Mouse (Mus musculus) spleen, adult 18-20 months (tissue): ENCODE measurements around the gene Myh2.
A peak's percentile ranks its signal among the peaks of the same experiment; 100 is the strongest.

ENCODE experiments used
- DNase-seq, 2 experiments: peaks; one replicate each; pipeline ENCODE4 v3.0.0; 2022; ENCODE audit warnings: mixed read lengths in 2 of 2

Gene Myh2

GRCm38 (mm10) chr11:67170727-67171126 lies at the start of gene Myh2:
TSS of gene Myh2 (plus strand) at chr11:67171027.
- DNase-seq = no peak

GRCm38 (mm10) chr11:67124943-67125342 lies 45.9 kb upstream of the Myh2 start:
- no peak for DNase-seq

DNA sequence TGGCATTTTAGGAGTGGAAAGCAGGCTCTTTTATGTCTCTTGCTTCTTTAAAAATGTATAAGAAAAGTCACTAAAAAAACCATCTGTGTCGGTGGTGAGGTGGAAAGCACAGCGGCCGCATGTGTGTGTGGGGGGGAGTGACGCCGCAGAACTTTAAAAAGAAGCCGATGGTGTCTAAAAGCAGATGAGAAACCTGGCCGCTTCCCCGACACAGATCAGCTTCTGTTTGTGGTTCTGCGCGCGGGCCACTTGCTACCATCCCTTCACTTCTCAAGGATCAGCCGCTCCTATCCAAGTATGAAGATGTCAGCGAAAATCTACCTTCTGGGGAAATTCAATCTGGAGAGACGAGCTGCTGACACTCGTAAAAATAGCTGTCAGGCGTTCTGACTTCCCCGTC lies 45.5 kb upstream of the Myh2 start:
- no peak for DNase-seq

GRCm38 (mm10) chr11:67133526-67133925 lies 37.3 kb upstream of the Myh2 start:
- no peak for DNase-seq

DNA sequence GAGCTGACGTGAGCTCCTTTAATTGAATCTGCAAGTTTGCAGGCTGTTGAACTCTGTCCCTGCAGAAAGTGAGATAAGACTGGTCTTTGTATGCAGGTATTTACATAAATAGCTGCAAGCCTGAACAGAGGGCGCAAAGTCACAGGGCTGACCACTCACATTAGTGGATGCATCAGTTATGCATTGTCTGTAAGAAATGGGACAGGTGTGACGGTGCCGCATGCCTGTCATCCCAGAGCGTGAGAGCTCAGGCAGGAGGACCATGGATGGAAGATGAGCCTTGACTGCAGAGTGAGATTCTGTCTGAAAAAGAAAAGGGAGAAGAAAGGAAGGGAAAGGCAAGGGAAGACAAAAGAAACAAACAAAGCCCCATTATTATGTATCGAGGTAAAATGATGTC lies 36.2 kb upstream of the Myh2 start:
- no peak for DNase-seq

- no peak for DNase-seq
These were observed 35.3 kb upstream of the Myh2 start for GRCm38 (mm10) chr11:67135532-67135931.

DNA sequence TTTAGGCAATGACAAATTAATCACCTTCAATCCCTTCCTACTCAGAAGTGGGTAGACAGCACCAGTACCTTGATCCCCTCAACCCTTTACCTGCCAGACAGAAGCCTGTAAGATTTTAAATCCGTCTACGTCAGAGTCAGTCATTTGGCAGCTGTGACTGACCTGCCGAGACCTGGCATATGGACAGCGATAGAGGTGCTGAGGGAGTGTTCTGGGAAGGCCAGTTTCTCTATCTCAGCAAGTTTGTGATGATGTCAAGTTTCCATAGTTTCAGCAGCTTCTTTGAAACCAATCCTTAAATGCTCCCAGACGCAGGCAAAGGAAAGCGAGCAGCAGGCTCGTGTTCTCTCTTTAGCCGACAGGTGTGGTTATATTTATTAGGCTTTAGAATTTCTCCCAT lies 31.3 kb upstream of the Myh2 start:
- no peak for DNase-seq

DNA sequence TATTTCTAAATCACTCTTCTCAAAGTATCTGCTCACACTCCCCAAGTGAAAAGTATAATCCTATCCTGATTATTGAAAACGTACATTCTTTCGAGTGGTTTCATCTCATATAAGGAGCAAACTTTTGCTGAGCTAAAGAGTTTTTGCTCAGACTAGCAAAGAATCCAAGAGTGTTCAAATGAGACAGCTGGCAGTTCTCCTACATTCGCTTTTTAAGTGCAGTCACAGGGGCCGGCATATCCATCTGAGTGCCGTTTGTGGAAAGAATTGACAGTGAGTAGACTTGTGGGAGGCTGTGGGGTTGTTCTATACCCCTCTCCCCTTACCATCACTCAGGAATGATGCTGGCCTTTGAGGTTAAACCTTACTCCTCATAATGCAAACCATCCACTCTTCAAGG lies 30.7 kb upstream of the Myh2 start:
- no peak for DNase-seq

DNA sequence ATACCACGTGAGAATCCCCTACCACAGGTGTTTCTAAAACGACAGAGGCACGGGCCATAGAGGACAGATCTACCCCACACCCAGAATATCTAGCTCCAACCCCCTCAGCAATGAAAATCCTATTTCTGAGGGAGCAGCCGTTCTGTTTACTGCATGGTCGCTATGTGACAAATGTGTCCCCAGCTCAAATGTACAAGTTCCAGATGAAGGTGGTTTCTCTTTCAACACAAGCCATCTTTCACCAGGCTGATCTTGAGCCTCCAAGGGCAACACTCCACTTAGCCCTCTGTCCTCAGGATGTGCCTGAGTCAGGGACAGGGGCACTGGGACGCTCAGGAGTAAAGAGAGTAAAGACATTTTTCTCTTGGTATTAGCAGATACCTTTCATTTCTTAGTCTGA lies 29.8 kb upstream of the Myh2 start:
- DNase-seq = no peak

GRCm38 (mm10) chr11:67142047-67142446 lies 28.8 kb upstream of the Myh2 start:
- no peak for DNase-seq

- no peak for DNase-seq
These were observed 27.8 kb upstream of the Myh2 start for GRCm38 (mm10) chr11:67143065-67143464.

DNA sequence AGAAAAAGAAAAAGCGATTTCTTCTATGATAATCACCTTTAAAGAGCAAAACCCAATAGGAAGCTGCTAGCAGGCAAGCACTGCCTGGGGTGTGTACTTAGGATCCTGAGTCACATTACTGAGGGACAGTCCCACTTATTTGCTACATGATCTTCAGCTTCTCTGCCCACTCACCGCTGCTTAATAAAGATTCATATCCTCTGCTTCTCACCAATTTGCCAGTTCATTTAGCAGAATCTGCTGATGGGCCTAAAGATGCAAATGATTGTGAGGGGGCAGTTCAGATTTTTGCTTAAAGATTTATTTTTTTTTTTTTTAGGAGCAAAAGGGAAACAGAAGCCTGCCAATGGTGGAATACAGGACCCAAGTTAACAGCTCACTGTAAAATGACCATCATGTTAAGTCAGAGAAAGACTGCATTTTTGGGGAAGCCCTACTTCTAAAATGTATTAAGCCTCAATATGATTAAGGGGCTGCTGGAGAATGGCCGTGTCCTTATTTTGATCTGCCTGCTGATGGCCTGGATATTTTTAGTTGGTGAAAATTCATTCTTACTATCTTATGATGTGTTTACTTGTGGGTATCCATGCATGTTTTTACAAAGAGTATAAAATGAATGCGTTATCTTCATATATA lies 26.8 kb upstream of the Myh2 start:
- no peak for DNase-seq

DNA sequence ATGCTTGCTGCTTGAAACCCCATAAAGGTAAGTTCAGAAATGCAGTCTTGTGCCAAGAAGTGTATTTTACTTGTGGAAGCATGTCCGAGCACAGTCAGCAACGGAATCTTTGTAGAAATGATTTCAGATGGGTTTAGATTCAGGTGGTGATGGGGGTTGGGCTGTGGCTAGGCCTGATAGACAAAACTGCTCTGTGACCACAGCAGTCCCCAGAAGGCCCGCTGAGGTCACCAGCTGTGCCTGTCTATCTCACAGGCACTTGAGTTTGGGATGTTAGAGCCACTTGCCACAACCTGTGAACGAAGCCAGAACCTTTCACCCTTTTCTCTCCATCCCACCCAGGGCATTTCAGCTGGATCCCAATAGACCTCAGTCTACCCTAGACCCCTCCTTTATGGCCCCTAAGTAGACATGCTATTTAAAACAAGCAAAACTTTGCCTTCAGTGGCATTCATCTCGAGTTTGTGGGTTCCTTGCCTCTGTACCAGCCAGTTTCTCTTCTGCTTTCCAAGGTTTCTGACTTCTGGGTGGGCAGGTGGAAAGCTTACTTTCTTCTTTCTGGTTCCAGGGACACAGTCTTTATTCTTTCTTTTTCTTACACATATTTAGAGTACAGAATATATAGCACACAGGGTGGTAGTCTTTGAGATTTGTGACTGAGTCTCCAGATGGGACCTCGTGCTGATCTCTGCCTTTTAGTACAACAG lies 26.1 kb upstream of the Myh2 start:
- DNase-seq = peak; percentile 27 to 30

GRCm38 (mm10) chr11:67145482-67146408 lies 25.1 kb upstream of the Myh2 start:
- no peak for DNase-seq

DNA sequence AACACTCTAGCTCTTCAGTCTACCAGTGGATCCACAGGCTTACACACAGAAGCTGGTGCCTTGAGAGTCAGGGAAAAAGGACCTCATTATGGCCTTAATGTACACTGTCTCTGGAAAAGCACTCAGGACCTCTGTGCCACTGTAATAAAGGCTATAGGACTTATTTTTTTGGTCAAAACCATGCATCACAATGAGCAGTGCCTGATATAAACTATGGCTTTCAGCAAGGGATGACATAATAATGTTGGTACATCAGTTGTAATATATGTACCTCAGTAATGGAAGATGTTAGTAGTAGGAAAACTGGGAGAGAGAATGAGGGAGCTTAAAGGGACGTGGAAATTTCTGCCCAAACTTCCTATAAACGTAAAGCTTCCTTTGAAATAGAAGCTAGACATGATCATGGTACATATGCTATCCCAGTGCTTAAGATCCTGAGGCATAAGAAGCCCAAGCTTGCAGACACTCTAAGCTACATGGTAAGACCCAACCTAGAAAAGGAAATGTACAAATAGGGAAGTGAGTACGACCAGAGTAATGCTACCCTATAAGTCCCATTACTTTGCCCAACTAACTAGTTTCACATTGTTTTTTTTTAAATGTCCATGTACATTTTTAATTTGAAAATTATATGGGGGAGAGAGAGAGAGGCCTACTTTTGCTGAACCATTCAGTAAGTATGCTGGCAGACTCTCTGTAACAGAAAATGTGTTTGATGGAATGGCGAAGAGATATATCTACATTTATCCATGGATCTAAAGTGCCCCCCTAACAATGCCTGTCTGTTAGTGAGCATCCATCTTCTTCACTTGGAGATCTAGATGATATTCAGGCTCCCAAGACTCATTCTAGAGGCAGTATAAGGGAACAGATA lies 24.2 kb upstream of the Myh2 start:
- no peak for DNase-seq

DNA sequence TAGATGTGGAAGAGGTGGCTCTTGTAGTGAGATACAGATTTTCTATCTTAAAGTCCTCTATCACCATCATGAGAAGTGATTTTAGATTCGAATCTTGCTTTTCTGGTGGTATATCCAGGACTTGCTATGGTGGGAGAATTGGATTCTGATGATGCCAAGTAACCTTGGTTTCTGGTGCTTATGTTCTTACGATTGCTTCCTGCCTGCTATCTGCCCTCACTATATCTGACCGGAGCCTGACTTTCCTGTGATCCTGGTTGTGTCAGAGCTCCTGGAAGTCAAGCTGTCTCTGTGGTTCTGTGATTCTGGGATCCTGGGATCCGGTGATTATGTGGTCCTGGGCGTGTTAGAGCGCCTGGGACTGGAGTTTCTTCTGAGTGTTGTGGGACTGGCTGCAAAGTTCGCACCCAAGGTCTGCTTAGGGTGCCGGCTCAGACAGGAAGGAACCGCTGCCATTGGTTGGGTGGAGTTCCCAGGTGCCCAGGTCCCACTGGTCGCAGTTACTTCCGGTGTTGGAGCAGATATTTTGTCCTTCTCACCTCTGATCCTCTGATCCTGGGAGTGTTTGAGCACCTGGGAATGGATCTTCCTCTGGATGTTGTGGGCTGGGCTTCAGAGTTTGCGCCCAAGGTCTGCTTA lies 23.4 kb upstream of the Myh2 start:
- DNase-seq = no peak

DNA sequence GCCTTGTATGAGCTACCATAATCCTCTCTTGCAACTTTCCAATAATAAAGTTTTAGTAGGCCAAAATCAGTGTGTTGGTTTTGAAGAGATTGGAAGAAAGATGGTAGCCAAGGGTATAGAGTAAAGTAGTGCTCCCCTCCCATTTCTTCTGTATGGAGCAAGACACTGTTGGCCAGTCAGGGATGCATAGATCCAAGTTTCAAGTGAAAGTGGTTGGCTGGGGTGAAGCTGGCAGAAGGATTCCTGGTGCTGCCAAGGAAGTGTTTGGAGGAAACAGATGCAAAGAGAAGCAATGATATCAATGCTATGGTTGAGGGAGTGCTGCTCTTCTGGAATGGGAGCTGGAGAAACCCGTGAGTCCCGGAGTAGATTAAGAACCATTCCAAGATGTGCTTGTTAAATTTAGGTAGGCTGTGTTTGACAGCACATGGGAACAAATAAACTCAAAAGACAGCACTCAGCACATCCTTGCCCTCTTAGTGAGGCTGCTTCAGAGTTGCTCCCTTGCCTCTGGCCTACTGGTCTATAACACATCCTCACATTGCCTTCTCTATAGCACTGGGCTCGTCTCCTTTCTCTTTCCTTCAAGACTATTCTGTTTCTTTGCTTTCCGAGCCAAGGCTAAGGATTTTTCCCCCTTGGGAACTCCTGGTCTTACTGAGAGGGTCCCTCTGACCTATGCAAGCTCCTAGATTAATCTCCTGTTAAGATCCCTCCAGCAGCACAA lies 22.4 kb upstream of the Myh2 start:
- DNase-seq = no peak

- DNase-seq = no peak
These were observed 20.6 kb upstream of the Myh2 start for GRCm38 (mm10) chr11:67150237-67150636.

- DNase-seq = no peak
These were observed 19.7 kb upstream of the Myh2 start for GRCm38 (mm10) chr11:67151159-67151558.

DNA sequence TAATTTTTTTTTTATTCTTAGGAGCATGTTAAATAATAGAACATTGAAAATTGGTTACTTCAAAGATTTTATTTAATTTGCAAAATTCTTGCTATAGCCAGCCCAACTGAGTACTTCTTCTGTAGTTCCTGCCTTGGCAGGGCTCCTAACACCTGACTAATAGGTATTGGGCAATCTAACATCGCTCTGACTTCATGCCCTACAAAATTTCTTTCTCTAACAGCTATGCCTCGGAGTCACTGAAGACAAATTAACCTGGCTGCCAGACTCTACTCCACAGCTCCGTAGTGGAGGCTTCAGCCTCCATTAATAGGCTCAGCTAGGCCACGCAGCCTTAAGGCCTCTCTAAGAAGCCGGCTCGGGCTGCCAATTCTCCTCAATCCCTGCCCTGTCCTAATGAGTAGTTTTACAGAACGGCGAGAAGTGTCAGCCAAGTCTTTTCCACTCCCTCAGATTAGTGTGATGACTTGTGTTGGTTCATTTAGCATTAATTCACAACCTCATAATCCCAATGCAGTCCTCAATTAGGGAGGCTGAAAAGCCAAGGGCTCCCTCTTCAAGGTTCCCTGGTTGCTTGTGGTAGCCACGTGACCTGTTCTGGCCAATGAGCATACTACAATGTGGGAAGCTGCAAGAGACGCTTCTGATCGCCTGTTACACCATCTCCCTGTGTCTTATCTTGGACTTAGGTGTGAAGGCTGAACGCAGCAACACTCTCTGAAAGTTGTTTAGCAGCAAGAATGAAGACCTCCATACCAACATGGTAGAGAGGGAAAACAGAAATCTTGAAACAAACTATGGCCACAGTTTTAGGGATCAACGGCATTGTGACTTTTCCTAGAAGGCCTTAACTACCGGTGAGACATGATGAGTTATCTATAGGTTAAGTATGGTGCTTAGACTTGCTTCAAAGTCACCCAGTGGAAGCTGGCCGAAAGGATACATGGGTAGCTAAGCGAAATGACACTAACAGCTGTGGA lies 18.9 kb upstream of the Myh2 start:
- DNase-seq = no peak
